Mouse (Mus musculus) embryonic fibroblast, embryonic 13.5 days (primary cell): ENCODE results near the gene Tas1r1.
"Not testable (repeated sequence)": the region's sequence is repeated elsewhere in the genome, so short reads cannot be mapped to it uniquely, and the experiment has no call there.

Source experiments
- CTCF ChIP-seq: IDR thresholded peaks from 2 replicates; pipeline ENCODE4 v1.5.1; 2011; ENCODE audit warnings: mild to moderate bottlenecking, control low read depth, low read length, moderate library complexity, borderline replicate concordance; ENCODE audit not compliant: insufficient read depth
- POLR2A ChIP-seq: IDR thresholded peaks from 2 replicates; pipeline ENCODE4 v1.6.1; 2011; ENCODE audit warnings: low read depth, mild to moderate bottlenecking, control low read depth, low read length, moderate library complexity

DNA sequence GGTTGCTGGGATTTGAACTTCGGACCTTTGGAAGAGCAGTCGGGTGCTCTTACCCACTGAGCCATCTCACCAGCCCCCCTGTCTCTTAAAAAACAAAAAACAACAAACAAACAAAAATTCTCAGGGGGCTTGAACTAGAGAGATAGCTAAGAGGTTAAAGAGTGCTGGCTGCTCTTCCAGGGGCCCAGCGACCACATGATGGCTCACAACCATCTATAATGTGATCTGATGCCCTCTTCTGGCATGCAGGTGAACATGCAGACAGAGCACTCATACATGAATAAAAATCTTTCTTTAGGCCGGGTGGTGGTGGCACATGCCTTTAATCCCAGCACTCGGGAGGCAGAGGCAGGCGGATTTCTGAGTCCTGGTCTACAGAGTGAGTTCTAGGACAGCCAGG, 1.9 kb downstream of the Tas1r1 start:
- TF ChIP-seq POLR2A, CTCF: not testable (repeated sequence)
